Mouse (Mus musculus) limb, embryonic 15.5 days (tissue): ENCODE data around the gene Mrpl57. TPM values are rescaled to one million over a fixed set of nuclear protein-coding genes. Genes with fewer than 3 reads are reported as not detected.

Experiments
- ATAC-seq: fragments of 200-750 bp; cut with Nextera tagmentation; 2 replicates; pipeline ENCODE4 v1.8.0; 2017; ENCODE audit warnings: low read depth, moderate TSS enrichment; ENCODE audit not compliant: insufficient number of reproducible peaks, low FRiP score, low TSS enrichment
- H3K27ac ChIP-seq: fragments of 300-500 bp; sonication (generic); 2 replicates; pipeline ENCODE4 v1.5.1; 2015; ENCODE audit warnings: moderate library complexity, mild to moderate bottlenecking, inconsistent platforms
- H3K27me3 ChIP-seq: fragments of 300-500 bp; sonication (generic); 2 replicates; pipeline ENCODE4 v1.6.1; 2015; ENCODE audit warnings: inconsistent platforms
- H3K36me3 ChIP-seq: fragments of 300-500 bp; sonication (generic); 2 replicates; pipeline ENCODE4 v1.6.1; 2015; ENCODE audit warnings: inconsistent platforms
- H3K4me1 ChIP-seq: fragments of 300-500 bp; sonication (generic); 2 replicates; pipeline ENCODE4 v1.6.1; 2015; ENCODE audit warnings: inconsistent platforms
- H3K4me2 ChIP-seq: fragments of 300-500 bp; sonication (generic); 2 replicates; pipeline ENCODE4 v1.6.1; 2015; ENCODE audit warnings: mild to moderate bottlenecking, inconsistent platforms
- H3K4me3 ChIP-seq: fragments of 300-500 bp; sonication (generic); 2 replicates; pipeline ENCODE4 v1.5.1; 2015; ENCODE audit warnings: mild to moderate bottlenecking, inconsistent platforms
- H3K9ac ChIP-seq: fragments of 300-500 bp; sonication (generic); 2 replicates; pipeline ENCODE4 v1.6.1; 2015; ENCODE audit warnings: inconsistent platforms
- H3K9me3 ChIP-seq: fragments of 300-500 bp; sonication (generic); 2 replicates; pipeline ENCODE4 v1.6.1; 2016; ENCODE audit warnings: inconsistent platforms
- WGBS: fragments of 180-500 bp; shearing (Covaris S2); methylation state at CpG from one replicate; pipeline ENCODE4 v1.1.7; 2015; 5-methylcytosine and 5-hydroxymethylcytosine counted together
- polyA plus RNA-seq: library from polyadenylated mRNA; unstranded; fragments of >200 nt; fragmentation: Nextera tagmentation; extraction: Ambion mirVana; gene quantifications from 2 replicates; pipeline ENCODE4 v1.2.1, GENCODE M21; 2015

Gene Mrpl57
- 153 and 154 TPM in 2 replicates for polyA plus RNA-seq

- Histone ChIP-seq H3K4me2 (peak within 1 kb of the TSS; percentile 81), H3K9me3 (no peaks in the 10 kb centered on the region), H3K9ac (peak within 1 kb of the TSS; percentile 93), H3K36me3 (peaks cover 15% of the 10 kb centered on the region), H3K27me3 (no peaks in the 10 kb centered on the region), H3K4me3 (peak within 1 kb of the TSS; percentile 92), H3K4me1 (peaks cover 14% of the 10 kb centered on the region), H3K27ac (peak within 1 kb of the TSS; percentile 95)
- WGBS: under 1% methylated on average over 96 of the region's 96 CpGs
- ATAC-seq: peak; percentile 88
Measured at GRCm38 (mm10) chr14:57825788-57826751, at the start of gene Mrpl57, which contains the start of gene Ska3. Gene Mrpl57 (plus strand): TSS chr14:57826234. Gene Ska3 (minus strand): TSS chr14:57826185.

GRCm38 (mm10) chr14:57787406-57787805 lies 38.6 kb upstream of the Mrpl57 start:
- no peaks in the 10 kb centered on the region for H3K4me1 ChIP-seq
- ATAC-seq: no peak
- no peak overlapping the region for H3K9ac ChIP-seq
- H3K27ac ChIP-seq: no peak overlapping the region
- H3K27me3 ChIP-seq: no peaks in the 10 kb centered on the region
- H3K4me3 ChIP-seq: no peak overlapping the region
- no peak overlapping the region for H3K4me2 ChIP-seq
- no peaks in the 10 kb centered on the region for H3K9me3 ChIP-seq
- no peaks in the 10 kb centered on the region for H3K36me3 ChIP-seq
- WGBS: 61% methylated on average over 4 of the region's 4 CpGs

- Histone ChIP-seq H3K4me1 (no peaks in the 10 kb centered on the region), H3K27ac (no peak overlapping the region), H3K36me3 (no peaks in the 10 kb centered on the region), H3K9ac (no peak overlapping the region), H3K27me3 (no peaks in the 10 kb centered on the region), H3K4me2 (no peak overlapping the region), H3K9me3 (no peaks in the 10 kb centered on the region), H3K4me3 (no peak overlapping the region)
- WGBS: 54% methylated on average over 2 of the region's 2 CpGs
- no peak for ATAC-seq
Measured at GRCm38 (mm10) chr14:57789311-57789710, 36.7 kb upstream of the Mrpl57 start.

GRCm38 (mm10) chr14:57789759-57790158 lies 36.3 kb upstream of the Mrpl57 start:
- Histone ChIP-seq H3K9me3 (no peaks in the 10 kb centered on the region), H3K27ac (no peak overlapping the region), H3K4me2 (no peak overlapping the region), H3K4me3 (no peak overlapping the region), H3K27me3 (no peaks in the 10 kb centered on the region), H3K4me1 (no peaks in the 10 kb centered on the region), H3K9ac (no peak overlapping the region), H3K36me3 (no peaks in the 10 kb centered on the region)
- no peak for ATAC-seq
- 83% methylated on average over 9 of the region's 9 CpGs for WGBS

- Histone ChIP-seq H3K9me3 (no peaks in the 10 kb centered on the region), H3K4me1 (no peaks in the 10 kb centered on the region), H3K9ac (no peak overlapping the region), H3K27me3 (no peaks in the 10 kb centered on the region), H3K36me3 (no peaks in the 10 kb centered on the region), H3K4me3 (no peak overlapping the region), H3K27ac (no peak overlapping the region), H3K4me2 (no peak overlapping the region)
- 77% methylated on average over 4 of the region's 4 CpGs for whole genome bisulfite sequencing
- ATAC-seq: no peak
Measured at GRCm38 (mm10) chr14:57791171-57791570, 34.9 kb upstream of the Mrpl57 start.

GRCm38 (mm10) chr14:57797551-57797950 lies 28.5 kb upstream of the Mrpl57 start:
- H3K36me3 ChIP-seq: peaks cover 10% of the 10 kb centered on the region
- peak overlapping the region; percentile 69 for H3K4me3 ChIP-seq
- ATAC-seq: peak; percentile 35; the same call in 1 of the 2 replicates
- 13% methylated on average over 7 of the region's 7 CpGs for WGBS
- H3K4me1 ChIP-seq: peaks cover 12% of the 10 kb centered on the region; the same call in 1 of the 2 replicates
- peak overlapping the region; percentile 54 for H3K4me2 ChIP-seq
- H3K27ac ChIP-seq: peak overlapping the region; percentile 80
- no peaks in the 10 kb centered on the region for H3K27me3 ChIP-seq
- no peaks in the 10 kb centered on the region for H3K9me3 ChIP-seq
- peak overlapping the region; percentile 35; the same call in 1 of the 2 replicates for H3K9ac ChIP-seq

GRCm38 (mm10) chr14:57797991-57798931 lies 27.8 kb upstream of the Mrpl57 start, which contains the start of gene Sap18:
Gene Sap18 (plus strand): TSS chr14:57798180.
- Histone ChIP-seq H3K27ac (peak within 1 kb of the TSS; percentile 80), H3K27me3 (no peaks in the 10 kb centered on the region), H3K4me2 (peak within 1 kb of the TSS; percentile 71), H3K9me3 (no peaks in the 10 kb centered on the region), H3K4me1 (peaks cover 12% of the 10 kb centered on the region; the same call in 1 of the 2 replicates), H3K36me3 (peaks cover 17% of the 10 kb centered on the region), H3K4me3 (peak within 1 kb of the TSS; percentile 69), H3K9ac (peak within 1 kb of the TSS; percentile 64)
- peak; percentile 94 for ATAC-seq
- WGBS: under 1% methylated on average over 99 of the region's 99 CpGs

- no peak overlapping the region for H3K4me3 ChIP-seq
- H3K9ac ChIP-seq: no peak overlapping the region
- H3K27ac ChIP-seq: no peak overlapping the region
- H3K4me1 ChIP-seq: peaks cover 12% of the 10 kb centered on the region; the same call in 1 of the 2 replicates
- peaks cover 62% of the 10 kb centered on the region for H3K36me3 ChIP-seq
- no peaks in the 10 kb centered on the region for H3K27me3 ChIP-seq
- no peak for ATAC-seq
- WGBS: 87% methylated on average over 4 of the region's 4 CpGs
- H3K9me3 ChIP-seq: no peaks in the 10 kb centered on the region
- no peak overlapping the region for H3K4me2 ChIP-seq
Measured at GRCm38 (mm10) chr14:57803731-57804130, 22.3 kb upstream of the Mrpl57 start.

GRCm38 (mm10) chr14:57808558-57808957 lies 17.5 kb upstream of the Mrpl57 start:
- Histone ChIP-seq H3K4me3 (no peak overlapping the region), H3K27me3 (no peaks in the 10 kb centered on the region), H3K4me1 (no peaks in the 10 kb centered on the region), H3K9ac (no peak overlapping the region), H3K27ac (no peak overlapping the region), H3K9me3 (no peaks in the 10 kb centered on the region), H3K4me2 (no peak overlapping the region), H3K36me3 (peaks cover 83% of the 10 kb centered on the region)
- no peak for ATAC-seq
- 79% methylated on average over 5 of the region's 5 CpGs for WGBS

- Histone ChIP-seq H3K27ac (peak overlapping the region; percentile 43; the same call in 1 of the 2 replicates), H3K4me1 (no peaks in the 10 kb centered on the region), H3K9ac (no peak overlapping the region), H3K4me2 (no peak overlapping the region), H3K27me3 (no peaks in the 10 kb centered on the region), H3K4me3 (no peak overlapping the region), H3K36me3 (peaks cover 72% of the 10 kb centered on the region), H3K9me3 (no peaks in the 10 kb centered on the region)
- WGBS: 83% methylated on average over 2 of the region's 2 CpGs
- no peak for ATAC-seq
Measured at GRCm38 (mm10) chr14:57810886-57811285, 15.1 kb upstream of the Mrpl57 start.

GRCm38 (mm10) chr14:57811844-57812243 lies 14.2 kb upstream of the Mrpl57 start:
- 94% methylated on average over 5 of the region's 5 CpGs for WGBS
- Histone ChIP-seq H3K27me3 (no peaks in the 10 kb centered on the region), H3K27ac (no peak overlapping the region), H3K9ac (no peak overlapping the region), H3K4me2 (no peak overlapping the region), H3K4me1 (no peaks in the 10 kb centered on the region), H3K36me3 (peaks cover 70% of the 10 kb centered on the region), H3K4me3 (no peak overlapping the region), H3K9me3 (no peaks in the 10 kb centered on the region)
- no peak for ATAC-seq
